Mouse (Mus musculus) spleen, adult 2 months (tissue): ENCODE measurements around the gene Inpp5a.

Experiments used
- CTCF ChIP-seq: fragments of 200-500 bp; IDR thresholded peaks from 2 replicates; pipeline ENCODE4 v1.5.1; 2011; ENCODE audit warnings: mild to moderate bottlenecking, inconsistent platforms; ENCODE audit not compliant: insufficient read depth, insufficient read length, insufficient replicate concordance; ENCODE audit errors: extremely low read depth
- POLR2A ChIP-seq: fragments of 200-500 bp; IDR thresholded peaks from 2 replicates; pipeline ENCODE4 v1.6.1; 2011; ENCODE audit warnings: low read depth, low read length, inconsistent platforms

GRCm38 (mm10) chr7:139451711-139452110 lies 62.8 kb downstream of the Inpp5a start:
- TF ChIP-seq CTCF (no peak), POLR2A (no peak)
